ENCODE assay signal across 16 mouse cellular contexts in genomic region chr10:28737953-28738352, GRCm38 (mm10).
"Had no signal": no experiment of that assay in that cellular context is flagged by ENCODE, and none has a peak within 500 bp of the region (broad histone marks: within the 10 kb centered on the region; RNA-seq: fewer than 3 reads in every experiment).

No protein-coding gene starts in this region.

- H3K9me3 ChIP-seq: intestine, embryonic 15.5 days; limb, embryonic 13.5 days; midbrain, embryonic 15.5 days had no signal

- ATAC-seq: intestine, embryonic 15.5 days; midbrain, embryonic 15.5 days had no signal

- DNase-seq: kidney, adult 9 months; kidney, postnatal 4 days; left cerebral cortex, postnatal 4 days; right cerebral cortex, postnatal 4 days; spleen, adult 18-20 months; thymus, adult 18-20 months; thymus, postnatal 14 days had no signal

- H3K4me3 ChIP-seq: intestine, embryonic 15.5 days; layer of hippocampus, adult 2 months; limb, embryonic 13.5 days; megakaryocyte, embryonic 14.5 days; midbrain, embryonic 15.5 days; neural tube, embryonic 12.5 days had no signal

- H3K27me3 ChIP-seq: intestine, embryonic 15.5 days; limb, embryonic 13.5 days; megakaryocyte, embryonic 14.5 days; midbrain, embryonic 15.5 days; neural tube, embryonic 12.5 days had no signal

- H3K4me1 ChIP-seq: intestine, embryonic 15.5 days; limb, embryonic 13.5 days; megakaryocyte, embryonic 14.5 days; midbrain, embryonic 15.5 days; neural tube, embryonic 12.5 days had no signal

- H3K27ac ChIP-seq: intestine, embryonic 15.5 days; layer of hippocampus, adult 2 months; limb, embryonic 13.5 days; liver, embryonic 14.5 days; macrophage; midbrain, embryonic 15.5 days; neural tube, embryonic 12.5 days had no signal

- H3K9ac ChIP-seq: intestine, embryonic 15.5 days; limb, embryonic 13.5 days; liver, embryonic 14.5 days; midbrain, embryonic 15.5 days; neural tube, embryonic 12.5 days had no signal

- H3K4me2 ChIP-seq: intestine, embryonic 15.5 days; limb, embryonic 13.5 days; midbrain, embryonic 11.5 days; midbrain, embryonic 15.5 days; neural tube, embryonic 12.5 days had no signal

- H3K36me3 ChIP-seq: intestine, embryonic 15.5 days; limb, embryonic 13.5 days; midbrain, embryonic 15.5 days; neural tube, embryonic 12.5 days had no signal
